Mouse (Mus musculus) small intestine, adult 2 months (tissue): Measurements from ENCODE around the gene Trim31.

Source experiments
- CTCF ChIP-seq: fragments of 200-500 bp; IDR thresholded peaks from 2 replicates; pipeline ENCODE4 v1.5.1; 2012; ENCODE audit warnings: low read depth, mild to moderate bottlenecking, control low read depth, inconsistent platforms, low read length, moderate library complexity, mixed read lengths; ENCODE audit not compliant: insufficient replicate concordance, insufficient read length; ENCODE audit errors: extremely low read depth
- POLR2A ChIP-seq: fragments of 200-500 bp; IDR thresholded peaks from 2 replicates; pipeline ENCODE4 v1.6.1; 2012; ENCODE audit warnings: low read depth, mild to moderate bottlenecking, control low read depth, inconsistent platforms, low read length, moderate library complexity

- no peak for TF ChIP-seq POLR2A
- TF ChIP-seq CTCF: no peak
Observed at GRCm38 (mm10) chr17:36953062-36953461, 55.1 kb downstream of the Trim31 start.
